Mouse (Mus musculus) heart, embryonic 14.5 days (tissue): Measurements from ENCODE around the gene 1810055G02Rik. TPM values are rescaled to one million over a fixed set of nuclear protein-coding genes. Genes with fewer than 3 reads are reported as not detected.

Experiments used
- ATAC-seq: fragments of 200-750 bp; cut with Nextera tagmentation; 2 replicates; pipeline ENCODE4 v1.8.0; 2017; ENCODE audit warnings: low read depth, moderate TSS enrichment; ENCODE audit not compliant: insufficient number of reproducible peaks, insufficient read depth, low FRiP score
- H3K27ac ChIP-seq, 2 experiments: fragments of 200-500 bp in 1 of 2; fragments of 300-500 bp in 1 of 2; sonication (generic) in 1 of 2; replicated peaks in 1 of 2; 2 replicates each; pipeline ENCODE4 v1.5.1; 2012 to 2014; ENCODE audit warnings: low read depth in 2 of 2, low read length in 2 of 2, control low read depth in 1 of 2, mild to moderate bottlenecking in 1 of 2, mixed read lengths in 1 of 2; ENCODE audit not compliant: control insufficient read depth in 1 of 2, insufficient read depth in 1 of 2
- H3K27me3 ChIP-seq: fragments of 300-500 bp; sonication (generic); 2 replicates; pipeline ENCODE4 v1.6.1; 2014; ENCODE audit warnings: mild to moderate bottlenecking, low read length, control low read depth; ENCODE audit not compliant: control insufficient read depth, insufficient read depth
- H3K36me3 ChIP-seq: fragments of 300-500 bp; sonication (generic); 2 replicates; pipeline ENCODE4 v1.6.1; 2014; ENCODE audit warnings: mild to moderate bottlenecking, control low read depth, low read length, mixed read lengths; ENCODE audit not compliant: control insufficient read depth, insufficient read depth
- H3K4me1 ChIP-seq, 2 experiments: fragments of 200-500 bp in 1 of 2; fragments of 300-500 bp in 1 of 2; sonication (generic) in 1 of 2; 2 replicates each; pipeline ENCODE4 v1.6.1; 2012 to 2014; ENCODE audit warnings: low read length in 2 of 2, control low read depth in 1 of 2, mixed read lengths in 1 of 2; ENCODE audit not compliant: control insufficient read depth in 2 of 2, insufficient read depth in 2 of 2
- H3K4me2 ChIP-seq: fragments of 300-500 bp; sonication (generic); 2 replicates; pipeline ENCODE4 v1.6.1; 2014; ENCODE audit warnings: mild to moderate bottlenecking, low read length
- H3K4me3 ChIP-seq, 2 experiments: fragments of 200-500 bp in 1 of 2; fragments of 300-500 bp in 1 of 2; sonication (generic) in 1 of 2; 2 replicates each; pipeline ENCODE4 v1.5.1; 2012 to 2014; ENCODE audit warnings: low read length in 2 of 2, mild to moderate bottlenecking in 2 of 2, control low read depth in 1 of 2, low read depth in 1 of 2, moderate library complexity in 1 of 2; ENCODE audit not compliant: control insufficient read depth in 1 of 2, insufficient read depth in 1 of 2
- H3K9ac ChIP-seq: fragments of 300-500 bp; sonication (generic); 2 replicates; pipeline ENCODE4 v1.6.1; 2014; ENCODE audit warnings: mild to moderate bottlenecking, low read length
- H3K9me3 ChIP-seq: fragments of 300-500 bp; sonication (generic); 2 replicates; pipeline ENCODE4 v1.6.1; 2016; ENCODE audit warnings: low read length, control low read depth; ENCODE audit not compliant: control insufficient read depth
- WGBS: fragments of 180-500 bp; shearing (Covaris S2); extraction: QIAGEN DNeasy Blood & Tissue Kit; methylation state at CpG from one replicate; pipeline ENCODE4 v1.1.7; 2014; 5-methylcytosine and 5-hydroxymethylcytosine counted together
- polyA plus RNA-seq: library from polyadenylated mRNA; unstranded; fragments of >200 nt; fragmentation: Nextera tagmentation; extraction: Ambion mirVana; gene quantifications from 2 replicates; pipeline ENCODE4 v1.2.1, GENCODE M21; 2014

The 1810055G02Rik gene
- polyA plus RNA-seq, 1 experiment from 2014 or later = 18.2 TPM

DNA sequence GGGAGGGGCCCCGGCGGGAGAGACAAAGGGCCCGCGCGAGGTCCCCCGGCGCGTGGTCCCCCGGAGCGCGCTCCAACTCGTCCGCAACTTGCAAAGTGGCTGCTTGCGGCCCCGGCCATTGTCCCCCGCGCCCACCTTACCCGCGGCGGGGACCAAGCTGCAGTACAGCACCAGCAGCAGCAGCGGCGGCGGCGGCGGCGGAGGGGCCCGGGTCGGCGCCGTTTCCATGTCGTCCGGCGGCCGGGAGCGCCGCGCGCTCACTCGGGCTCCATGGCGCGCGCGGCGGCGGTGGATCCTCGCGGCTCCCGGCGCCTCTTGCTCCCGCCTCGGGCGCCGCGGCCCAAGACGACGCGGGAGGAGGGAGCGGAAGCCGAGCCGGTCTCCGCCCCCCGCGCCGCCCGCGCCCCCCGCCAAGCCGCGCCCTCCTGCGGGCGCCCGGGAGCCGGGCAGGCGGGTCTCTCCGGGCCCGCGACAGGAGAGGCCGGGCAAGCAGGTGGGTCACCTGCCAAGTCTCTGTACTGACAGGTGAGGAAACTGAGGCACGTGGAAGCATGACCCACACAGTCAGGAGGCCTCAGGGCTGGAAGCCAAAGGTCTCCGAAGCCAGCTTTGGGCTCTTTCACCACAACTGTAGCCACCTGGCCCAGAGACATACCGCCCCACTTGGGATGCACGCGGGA, 21.7 kb upstream of the 1810055G02Rik start, which contains the start of gene Lrp5:
TSS of gene Lrp5 (minus strand) at position 350 of the 680 bp plus-strand sequence.
- Histone ChIP-seq H3K4me2 (peak within 1 kb of the TSS; percentile 97), H3K4me3 (peak within 1 kb of the TSS; percentile 60 to 91), H3K36me3 (no peaks in the 10 kb centered on the region), H3K27me3 (no peaks in the 10 kb centered on the region), H3K27ac (peak within 1 kb of the TSS; percentile 53 to 84), H3K4me1 (peaks cover 16 to 18% of the 10 kb centered on the region in 2 experiments; a peak in 3 of 4 replicates), H3K9ac (peak within 1 kb of the TSS; percentile 89), H3K9me3 (no peaks in the 10 kb centered on the region)
- WGBS = under 1% methylated on average over 72 of the region's 83 CpGs
- ATAC-seq = peak; percentile 49; the same call in 1 of the 2 replicates

DNA sequence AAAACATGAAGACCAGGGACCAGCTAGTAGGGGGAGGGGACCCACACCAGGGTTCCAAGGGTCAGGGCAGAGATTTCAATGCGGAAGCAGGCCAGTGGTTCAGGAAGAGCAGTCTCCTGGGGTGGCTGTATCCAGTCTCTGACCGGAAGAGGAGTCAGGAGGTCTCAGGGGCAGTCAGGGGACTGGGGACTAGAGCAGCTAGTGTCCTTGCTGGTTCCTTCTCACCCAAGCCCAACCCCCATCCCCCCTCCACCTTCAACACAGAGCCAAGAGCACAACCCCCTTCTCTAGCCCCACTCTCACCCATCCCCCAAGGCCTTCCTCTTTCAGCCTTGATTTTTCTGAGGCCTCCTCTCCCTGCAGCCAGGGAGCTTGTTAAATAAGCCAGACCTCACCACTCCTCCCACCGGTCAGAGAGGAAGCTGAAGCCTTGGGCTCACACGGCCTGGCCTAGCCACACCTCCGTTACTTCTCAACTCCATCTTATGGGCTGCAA, 20.4 kb upstream of the 1810055G02Rik start:
- Histone ChIP-seq H3K27ac (peak overlapping the region; percentile 29 to 48; a peak in 3 of 4 replicates), H3K36me3 (no peaks in the 10 kb centered on the region), H3K4me3 (no peak overlapping the region), H3K9ac (no peak overlapping the region), H3K4me2 (no peak overlapping the region), H3K27me3 (no peaks in the 10 kb centered on the region), H3K4me1 (peaks cover 3 to 12% of the 10 kb centered on the region in 2 experiments; a peak in 2 of 4 replicates), H3K9me3 (no peaks in the 10 kb centered on the region)
- WGBS = 33% methylated on average over 5 of the region's 5 CpGs
- ATAC-seq = 0 out of 2 replicates have a peak, but pooled peaks have one; percentile 44

GRCm38 (mm10) chr19:3691337-3691736, 16.8 kb upstream of the 1810055G02Rik start:
- no peak overlapping the region for H3K27ac ChIP-seq
- peaks cover 0 to 3% of the 10 kb centered on the region in 2 experiments; a peak in 1 of 4 replicates for H3K4me1 ChIP-seq
- no peak overlapping the region for H3K4me2 ChIP-seq
- H3K4me3 ChIP-seq = no peak overlapping the region
- H3K9ac ChIP-seq = no peak overlapping the region
- no peaks in the 10 kb centered on the region for H3K36me3 ChIP-seq
- ATAC-seq = no peak
- H3K27me3 ChIP-seq = no peaks in the 10 kb centered on the region
- WGBS = 75% methylated on average over 5 of the region's 5 CpGs
- no peaks in the 10 kb centered on the region for H3K9me3 ChIP-seq

- ATAC-seq = no peak
- no peak overlapping the region for H3K4me2 ChIP-seq
- H3K27ac ChIP-seq = no peak overlapping the region
- no peaks in the 10 kb centered on the region for H3K9me3 ChIP-seq
- no peaks in the 10 kb centered on the region for H3K27me3 ChIP-seq
- WGBS = 35% methylated on average over 6 of the region's 6 CpGs
- no peaks in the 10 kb centered on the region for H3K36me3 ChIP-seq
- H3K4me3 ChIP-seq = no peak overlapping the region
- peaks cover 0 to 3% of the 10 kb centered on the region in 2 experiments; a peak in 1 of 4 replicates for H3K4me1 ChIP-seq
- H3K9ac ChIP-seq = no peak overlapping the region
Measured at GRCm38 (mm10) chr19:3692414-3693145, 15.5 kb upstream of the 1810055G02Rik start.

GRCm38 (mm10) chr19:3694476-3694875, 13.6 kb upstream of the 1810055G02Rik start:
- H3K9me3 ChIP-seq = no peaks in the 10 kb centered on the region
- no peak overlapping the region for H3K27ac ChIP-seq
- H3K9ac ChIP-seq = no peak overlapping the region
- no peaks in the 10 kb centered on the region for H3K27me3 ChIP-seq
- H3K4me2 ChIP-seq = no peak overlapping the region
- WGBS = 78% methylated on average over 2 of the region's 2 CpGs
- H3K36me3 ChIP-seq = no peaks in the 10 kb centered on the region
- H3K4me3 ChIP-seq = no peak overlapping the region
- no peak for ATAC-seq
- no peaks in the 10 kb centered on the region for H3K4me1 ChIP-seq

- ATAC-seq = no peak
- Histone ChIP-seq H3K4me2 (no peak overlapping the region), H3K4me3 (no peak overlapping the region), H3K9ac (no peak overlapping the region), H3K4me1 (no peaks in the 10 kb centered on the region), H3K9me3 (no peaks in the 10 kb centered on the region), H3K27me3 (no peaks in the 10 kb centered on the region), H3K36me3 (no peaks in the 10 kb centered on the region), H3K27ac (no peak overlapping the region)
- WGBS = 83% methylated on average over 3 of the region's 3 CpGs
Measured at GRCm38 (mm10) chr19:3695006-3695405, 13.1 kb upstream of the 1810055G02Rik start.

DNA sequence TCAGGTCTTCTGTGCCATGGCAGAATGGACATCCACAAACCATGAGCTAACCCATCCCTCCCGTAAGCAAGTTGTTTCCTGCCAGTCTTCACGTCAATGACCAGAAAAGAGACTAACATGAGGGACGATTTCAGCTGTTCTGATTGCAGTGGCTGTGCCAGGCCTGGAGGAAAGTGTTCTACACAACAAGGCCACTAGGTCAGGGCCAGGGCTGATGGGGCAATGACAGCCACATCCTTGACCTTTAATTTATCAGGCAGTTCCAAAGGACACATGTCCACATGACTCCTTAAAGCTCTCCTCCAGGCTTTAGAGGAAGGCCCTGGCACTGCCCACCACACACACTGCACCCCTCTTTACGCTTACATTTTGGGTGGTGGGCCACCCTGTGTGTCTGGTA, 12.6 kb upstream of the 1810055G02Rik start:
- Histone ChIP-seq H3K4me2 (no peak overlapping the region), H3K27ac (no peak overlapping the region), H3K9ac (no peak overlapping the region), H3K4me1 (no peaks in the 10 kb centered on the region), H3K9me3 (no peaks in the 10 kb centered on the region), H3K36me3 (no peaks in the 10 kb centered on the region), H3K4me3 (no peak overlapping the region), H3K27me3 (no peaks in the 10 kb centered on the region)
- 66% methylated on average over 4 of the region's 4 CpGs for WGBS
- no peak for ATAC-seq
